Mouse (Mus musculus) spleen, embryonic (tissue): Measurements from ENCODE around the gene Psmc4.

ENCODE experiments used
- CTCF ChIA-PET: fragments of 350-600 bp; sonication (Branson Sonifier 250); formaldehyde crosslinking; loops from one replicate; lab custom pipeline; 2022; lab: Charles Lee

The Psmc4 gene

DNA sequence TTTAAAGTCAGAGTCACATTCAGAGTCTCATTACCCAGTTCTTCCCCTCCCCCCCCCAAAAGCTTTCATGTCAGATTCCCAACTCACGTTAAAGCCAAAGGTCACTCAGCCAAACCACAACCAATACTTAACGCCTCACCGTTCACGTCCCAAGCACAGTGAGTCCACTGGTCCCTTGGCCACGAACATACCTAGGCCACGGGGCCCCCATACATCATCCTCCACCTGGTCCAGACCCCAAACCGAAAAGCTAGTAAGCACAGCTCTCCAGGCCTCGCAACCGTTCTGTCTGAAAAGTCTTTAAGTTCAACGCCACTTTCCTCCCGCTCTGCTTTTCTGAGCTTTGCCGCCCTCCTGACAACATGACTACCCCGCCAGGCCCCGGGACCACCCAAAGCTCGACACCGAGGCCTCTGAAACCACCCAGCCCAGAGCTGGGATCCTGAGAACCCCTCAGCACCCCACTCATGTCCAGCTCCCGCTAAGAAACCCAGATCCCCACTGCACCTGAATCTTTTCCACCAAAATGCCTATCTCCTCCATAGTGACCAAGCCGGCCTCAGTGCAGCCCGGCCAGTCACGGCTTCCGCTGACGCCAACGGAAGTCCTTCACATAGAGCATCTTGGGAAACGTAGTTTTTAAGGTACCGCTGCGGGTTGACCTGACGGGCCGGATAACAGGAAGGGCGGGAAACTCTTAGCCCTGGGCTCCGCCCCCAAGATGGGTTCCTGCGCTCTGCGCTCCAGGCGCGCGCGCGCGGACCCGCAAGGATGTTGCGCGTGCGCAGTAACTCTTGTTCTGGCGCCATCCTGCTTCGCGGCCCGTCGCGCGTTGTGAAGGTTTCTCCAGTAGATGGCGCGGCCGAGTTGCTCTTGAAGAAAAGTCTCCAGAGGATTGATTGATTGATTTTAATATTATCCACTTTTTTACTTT is at the start of gene Psmc4:
TSS of gene Psmc4 (minus strand) at position 626 of the 934 bp plus-strand sequence.
- CTCF ChIA-PET, result interaction anchor here (0.5 to 1.3 kb wide), 2 partner anchors 117 to 388 kb away, joined by 3 to 10 read pairs; no protein-coding TSS in a partner anchor

DNA sequence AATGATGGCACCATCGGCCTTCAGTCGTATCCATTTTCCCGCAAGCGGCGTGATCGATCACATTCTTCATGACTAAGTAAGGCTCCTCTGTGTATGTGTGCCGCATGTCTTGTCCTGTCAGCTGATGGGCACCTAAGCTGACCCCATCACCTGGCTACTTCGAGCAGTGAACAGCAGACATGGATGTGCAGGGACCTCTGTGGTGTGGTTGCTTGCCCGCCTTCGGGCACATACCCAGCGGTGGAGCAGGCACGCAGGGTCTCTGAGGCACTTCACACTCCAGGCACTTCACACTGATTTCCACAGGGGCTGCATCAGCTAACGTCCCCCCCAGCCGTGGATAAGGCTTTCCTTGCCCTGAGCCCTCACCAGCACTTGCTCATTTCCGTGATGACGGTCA is 49.2 kb upstream of the Psmc4 start:
- CTCF ChIA-PET, result no interaction called here

- CTCF ChIA-PET, result interaction anchor here (0.7 kb wide), 1 partner anchor 1268 kb away, joined by 3 read pairs; no protein-coding TSS in a partner anchor
Observed at GRCm38 (mm10) chr7:28093541-28093940, 43.6 kb upstream of the Psmc4 start.

DNA sequence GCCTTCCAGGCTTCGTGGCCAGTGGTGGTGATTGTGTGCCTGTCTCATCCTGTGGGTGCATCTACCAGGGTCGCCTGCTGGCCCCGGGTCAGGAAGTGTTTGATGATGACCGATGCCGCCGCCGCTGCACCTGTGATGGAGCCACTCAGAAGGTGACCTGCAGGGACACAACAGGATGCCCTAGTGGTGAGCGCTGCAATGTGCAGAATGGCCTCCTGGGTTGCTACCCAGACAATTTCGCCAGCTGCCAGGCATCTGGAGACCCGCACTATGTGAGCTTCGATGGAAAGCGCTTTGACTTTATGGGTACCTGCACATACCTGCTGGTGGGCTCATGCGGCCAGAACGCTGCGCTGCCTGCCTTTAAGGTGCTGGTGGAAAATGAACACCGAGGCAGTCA is 36.3 kb upstream of the Psmc4 start:
- CTCF ChIA-PET, result no interaction called here

GRCm38 (mm10) chr7:28084215-28084614 is 34.3 kb upstream of the Psmc4 start:
- CTCF ChIA-PET, result no interaction called here

DNA sequence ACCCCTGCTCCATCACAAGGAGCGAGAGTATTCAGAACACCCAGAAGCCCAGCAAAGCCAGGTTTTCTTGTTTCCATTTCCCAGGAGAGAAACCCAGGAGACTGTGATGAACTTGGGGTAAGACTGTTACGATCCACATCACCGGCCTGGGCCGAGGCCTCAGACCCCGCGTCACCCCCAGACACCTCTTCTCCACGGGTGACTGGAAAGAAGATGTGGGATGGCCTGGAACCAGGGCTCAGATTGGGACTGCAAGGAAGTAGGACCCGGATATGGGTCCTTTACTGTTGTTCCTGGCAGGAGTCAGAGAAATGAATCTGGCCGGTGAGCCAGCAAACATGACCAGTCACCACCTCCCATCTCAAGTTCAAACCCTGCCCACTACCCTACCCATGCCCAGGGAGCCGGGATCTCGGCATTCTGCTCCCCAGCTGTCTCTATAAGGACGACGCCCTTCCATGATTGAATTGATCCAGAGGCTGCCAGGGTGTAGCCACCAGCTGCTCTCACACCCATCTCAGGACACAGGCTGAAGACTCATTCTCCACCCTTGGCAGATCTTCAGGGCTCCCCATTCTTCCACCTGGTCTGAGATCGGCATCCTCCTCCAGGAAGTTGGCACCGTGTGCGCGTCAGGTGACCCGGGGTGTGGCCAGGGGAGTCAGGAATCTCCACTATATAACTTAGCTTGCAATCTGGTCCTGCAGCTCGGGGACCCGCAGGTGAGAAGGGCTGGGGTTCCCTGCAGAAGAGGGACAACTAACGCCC is 20.8 kb upstream of the Psmc4 start, which contains the start of gene Fcgbp:
TSS of gene Fcgbp (plus strand) at position 706 of the 768 bp plus-strand sequence.
- CTCF ChIA-PET, result no interaction called here

DNA sequence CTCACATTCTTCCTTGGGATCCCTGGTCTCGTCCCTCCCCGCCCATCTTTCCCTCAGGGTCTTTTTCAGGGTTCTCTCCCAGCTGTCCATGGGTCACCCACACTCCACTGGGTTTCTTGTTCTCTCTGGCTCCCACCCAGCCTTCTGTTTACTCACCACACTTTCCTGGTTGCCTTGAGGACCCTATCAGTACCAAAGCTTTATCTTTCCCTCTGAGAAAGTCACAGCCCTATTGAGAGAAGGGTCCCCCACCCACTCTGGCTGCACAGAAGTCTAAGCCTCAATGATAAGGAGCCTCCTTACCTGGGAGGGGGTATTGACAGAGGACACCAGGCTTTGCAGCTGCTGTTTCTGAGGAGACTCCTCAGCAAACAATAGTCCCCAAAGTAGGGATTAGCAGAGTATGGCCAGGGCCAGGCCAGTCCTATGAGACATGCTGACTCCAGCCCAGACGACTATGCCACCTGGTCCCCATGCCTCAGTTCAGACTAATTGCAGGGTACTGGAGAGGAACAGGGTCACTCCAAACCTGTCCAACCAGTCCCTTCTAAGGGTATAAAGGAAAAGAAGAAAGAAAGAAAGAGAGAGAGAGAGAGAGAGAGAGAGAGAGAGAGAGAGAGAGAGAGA is 19.8 kb upstream of the Psmc4 start:
- CTCF ChIA-PET, result no interaction called here

DNA sequence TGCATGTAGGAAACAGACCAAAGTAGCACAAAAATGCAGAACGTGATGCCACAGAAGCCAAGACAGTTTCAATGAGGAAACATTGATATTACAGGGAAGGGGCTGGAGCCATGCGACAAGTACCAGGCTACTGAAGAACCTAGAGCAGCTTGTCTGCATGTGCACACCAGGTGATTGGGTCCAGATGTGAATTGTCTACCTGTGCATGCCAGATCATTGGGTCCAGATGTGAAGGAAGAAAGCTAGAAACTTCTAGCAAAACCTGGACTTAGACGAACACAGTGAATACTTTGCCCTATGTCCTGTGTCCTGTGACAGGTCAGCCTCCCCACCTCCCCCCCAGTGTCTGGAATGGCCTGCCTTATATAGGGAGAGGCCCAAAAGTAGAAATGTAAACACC is 18.8 kb upstream of the Psmc4 start:
- CTCF ChIA-PET, result no interaction called here

- CTCF ChIA-PET, result no interaction called here
Observed at GRCm38 (mm10) chr7:28059972-28060371, 10.1 kb upstream of the Psmc4 start.

GRCm38 (mm10) chr7:28053046-28053930 is 3.4 kb upstream of the Psmc4 start:
- CTCF ChIA-PET, result no interaction called here

- CTCF ChIA-PET, result interaction anchor here (0.5 to 1.3 kb wide), 2 partner anchors 14 to 116 kb away, joined by 5 to 10 read pairs; no protein-coding TSS in a partner anchor
Observed at GRCm38 (mm10) chr7:28050584-28050983, 683 bp upstream of the Psmc4 start.

GRCm38 (mm10) chr7:28044524-28044923 is 5.4 kb downstream of the Psmc4 start:
- CTCF ChIA-PET, result no interaction called here

DNA sequence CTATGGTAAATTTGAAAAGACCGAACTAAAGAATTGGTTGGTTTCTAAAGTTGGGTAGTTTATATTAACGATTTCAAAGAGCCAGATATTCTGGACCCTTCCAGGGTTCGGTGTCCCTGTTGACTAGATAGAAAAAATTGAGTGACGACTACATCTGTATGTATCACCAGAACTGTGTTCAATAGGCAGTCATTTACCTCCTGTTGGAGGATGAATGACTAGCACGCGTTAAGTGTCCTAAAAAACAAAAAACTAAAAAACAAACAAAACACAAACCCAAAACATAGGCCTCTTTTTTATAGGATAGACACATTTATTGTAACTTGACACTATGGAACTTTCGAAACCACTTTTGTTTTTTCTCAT is 35.5 kb downstream of the Psmc4 start:
- CTCF ChIA-PET, result no interaction called here

DNA sequence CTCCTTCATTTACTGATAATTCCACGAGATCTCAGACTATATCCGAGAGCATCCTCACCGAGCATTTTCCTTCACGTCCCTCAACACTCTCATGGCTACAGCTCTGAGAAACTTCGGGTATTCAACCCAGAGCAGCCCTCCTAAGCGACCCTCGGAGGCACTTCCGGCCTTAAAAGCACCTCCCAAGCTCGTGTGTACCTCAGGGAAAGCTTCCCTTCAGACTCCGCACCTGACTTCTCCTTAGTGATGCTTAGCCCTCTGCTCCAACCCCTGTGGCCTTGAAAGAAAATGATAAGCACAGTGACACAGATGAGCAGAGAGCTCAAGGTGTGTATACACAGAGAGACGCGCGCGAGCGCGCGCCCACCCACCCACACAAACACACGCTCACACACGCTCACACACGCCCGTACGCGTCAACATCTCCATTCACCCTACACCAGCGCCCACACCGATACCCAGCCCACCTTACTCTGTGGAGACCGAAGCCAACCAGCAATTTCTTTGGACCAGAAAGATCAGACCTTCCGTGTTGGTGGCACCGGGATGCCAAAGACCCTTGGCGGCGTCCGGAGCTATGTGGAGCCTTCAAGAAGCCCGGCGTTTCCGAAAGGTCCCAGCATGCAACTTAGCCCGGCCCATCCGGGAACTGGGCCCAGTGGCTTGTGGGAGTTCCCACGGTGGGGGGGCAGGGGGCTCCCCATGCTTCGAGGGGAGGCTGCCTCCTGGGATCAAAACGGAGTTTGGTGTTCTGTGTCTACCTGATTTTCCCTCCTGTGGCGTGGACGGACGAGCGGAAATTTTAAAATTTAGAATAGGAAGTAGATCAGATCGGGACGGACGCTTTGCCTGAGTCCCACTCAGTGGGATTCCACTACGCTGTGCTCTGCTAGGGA is 36.1 kb downstream of the Psmc4 start, which contains the start of gene Zfp850:
TSS of gene Zfp850 (minus strand) at position 567 of the 896 bp plus-strand sequence.
- CTCF ChIA-PET, result interaction anchor here (0.8 kb wide), 1 partner anchor 14 kb away, joined by 3 read pairs; no protein-coding TSS in a partner anchor

- CTCF ChIA-PET, result no interaction called here
Observed at GRCm38 (mm10) chr7:28010271-28010670, 39.6 kb downstream of the Psmc4 start.
